Mouse (Mus musculus): ENCODE data around the gene Olfr1392. TPM values are rescaled to one million over a fixed set of nuclear protein-coding genes. Genes with fewer than 3 reads are reported as not detected.

Gene Olfr1392
- polyA plus RNA-seq, 1 experiment from 2014 or later, result not detected

DNA sequence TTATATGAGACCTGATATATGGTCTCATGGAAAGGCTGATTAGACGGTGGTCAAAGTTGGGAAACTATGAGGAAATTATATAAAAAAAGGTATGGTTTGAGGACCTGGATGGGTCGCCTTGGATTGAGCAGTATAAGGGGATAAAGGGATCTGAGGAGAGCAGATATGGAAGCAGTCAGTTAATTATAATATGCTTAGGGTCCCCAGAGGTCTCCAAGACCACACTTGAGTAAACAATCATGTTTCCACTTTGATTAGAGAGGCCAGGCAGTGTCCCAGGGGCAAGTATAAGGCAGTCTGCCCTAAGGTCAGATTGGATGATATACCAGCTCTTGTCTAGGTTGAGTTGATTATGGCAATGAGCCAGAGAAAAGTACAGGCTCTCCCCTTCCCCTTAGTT, 37.4 kb downstream of the Olfr1392 start, which contains the start of gene Olfr1391:
TSS of gene Olfr1391 (plus strand) at position 301 of the 400 bp plus-strand sequence.
- Histone ChIP-seq H3K9ac (replicated peaks; ENCODE audit: low read length) (no peak within 1 kb of the TSS), H3K27me3 (ENCODE audit: control insufficient read depth, insufficient read depth, low read length) (no peaks in the 10 kb centered on the region), H3K36me3 (ENCODE audit: control insufficient read depth, insufficient read depth, low read length) (no peaks in the 10 kb centered on the region), H3K4me3 (replicated peaks; ENCODE audit: low read depth, low read length) (no peak within 1 kb of the TSS), H3K4me1 (ENCODE audit: control insufficient read depth, insufficient read depth, low read length) (no peaks in the 10 kb centered on the region), H3K27ac (replicated peaks; ENCODE audit: low read depth, low read length) (no peak within 1 kb of the TSS), H3K9me3 (ENCODE audit: control insufficient read depth, low read length) (no peaks in the 10 kb centered on the region), H3K4me2 (ENCODE audit: low read length) (no peak within 1 kb of the TSS)
- DNase-seq (no peak), ATAC-seq (ENCODE audit: low FRiP score, low TSS enrichment) (no peak)
- 83% methylated on average over 2 of the region's 2 CpGs for WGBS

GRCm38 (mm10) chr11:49326726-49327125, 41.6 kb downstream of the Olfr1392 start:
- no peak overlapping the region for H3K4me3 ChIP-seq (replicated peaks; ENCODE audit: low read depth, low read length)
- no peak overlapping the region for H3K27ac ChIP-seq (replicated peaks; ENCODE audit: low read depth, low read length)
- H3K4me2 ChIP-seq (ENCODE audit: low read length), result no peak overlapping the region
- H3K9ac ChIP-seq (replicated peaks; ENCODE audit: low read length), result no peak overlapping the region
- H3K36me3 ChIP-seq (ENCODE audit: control insufficient read depth, insufficient read depth, low read length), result no peaks in the 10 kb centered on the region
- WGBS, result 86% methylated on average over 3 of the region's 3 CpGs
- H3K4me1 ChIP-seq (ENCODE audit: control insufficient read depth, insufficient read depth, low read length), result no peaks in the 10 kb centered on the region
- no peaks in the 10 kb centered on the region for H3K9me3 ChIP-seq (ENCODE audit: control insufficient read depth, low read length)
- H3K27me3 ChIP-seq (ENCODE audit: control insufficient read depth, insufficient read depth, low read length), result no peaks in the 10 kb centered on the region
- DNase-seq (no peak), ATAC-seq (ENCODE audit: low FRiP score, low TSS enrichment) (no peak)

- Histone ChIP-seq H3K27ac (replicated peaks; ENCODE audit: low read depth, low read length) (no peak overlapping the region), H3K9me3 (ENCODE audit: control insufficient read depth, low read length) (no peaks in the 10 kb centered on the region), H3K4me2 (ENCODE audit: low read length) (no peak overlapping the region), H3K4me3 (replicated peaks; ENCODE audit: low read depth, low read length) (no peak overlapping the region), H3K9ac (replicated peaks; ENCODE audit: low read length) (no peak overlapping the region), H3K27me3 (ENCODE audit: control insufficient read depth, insufficient read depth, low read length) (no peaks in the 10 kb centered on the region), H3K4me1 (ENCODE audit: control insufficient read depth, insufficient read depth, low read length) (no peaks in the 10 kb centered on the region), H3K36me3 (ENCODE audit: control insufficient read depth, insufficient read depth, low read length) (no peaks in the 10 kb centered on the region)
- 82% methylated on average over 1 of the region's 1 CpGs for WGBS
- DNase-seq, result no peak
- no peak for ATAC-seq (ENCODE audit: low FRiP score, low TSS enrichment)
These were observed 44.6 kb downstream of the Olfr1392 start for GRCm38 (mm10) chr11:49329686-49330085.

- Histone ChIP-seq H3K27ac (replicated peaks; ENCODE audit: low read depth, low read length) (no peak within 1 kb of the TSS), H3K4me2 (ENCODE audit: low read length) (no peak within 1 kb of the TSS), H3K9me3 (ENCODE audit: control insufficient read depth, low read length) (no peaks in the 10 kb centered on the region), H3K27me3 (ENCODE audit: control insufficient read depth, insufficient read depth, low read length) (no peaks in the 10 kb centered on the region), H3K4me1 (ENCODE audit: control insufficient read depth, insufficient read depth, low read length) (no peaks in the 10 kb centered on the region), H3K36me3 (ENCODE audit: control insufficient read depth, insufficient read depth, low read length) (no peaks in the 10 kb centered on the region), H3K9ac (replicated peaks; ENCODE audit: low read length) (no peak within 1 kb of the TSS), H3K4me3 (replicated peaks; ENCODE audit: low read depth, low read length) (no peak within 1 kb of the TSS)
- 85% methylated on average over 1 of the region's 1 CpGs for WGBS
- DNase-seq (no peak), ATAC-seq (ENCODE audit: low FRiP score, low TSS enrichment) (no peak)
These were observed 49.8 kb downstream of the Olfr1392 start, which contains the start of gene Olfr1390 for GRCm38 (mm10) chr11:49334888-49335287. Gene Olfr1390, plus strand, starts transcription at chr11:49335188.

- H3K9ac ChIP-seq (replicated peaks; ENCODE audit: low read length), result no peak overlapping the region
- no peaks in the 10 kb centered on the region for H3K27me3 ChIP-seq (ENCODE audit: control insufficient read depth, insufficient read depth, low read length)
- 73% methylated on average over 4 of the region's 4 CpGs for WGBS
- H3K4me3 ChIP-seq (replicated peaks; ENCODE audit: low read depth, low read length), result no peak overlapping the region
- H3K27ac ChIP-seq (replicated peaks; ENCODE audit: low read depth, low read length), result no peak overlapping the region
- no peaks in the 10 kb centered on the region for H3K4me1 ChIP-seq (ENCODE audit: control insufficient read depth, insufficient read depth, low read length)
- ATAC-seq (ENCODE audit: low FRiP score, low TSS enrichment) (no peak), DNase-seq (no peak)
- H3K36me3 ChIP-seq (ENCODE audit: control insufficient read depth, insufficient read depth, low read length), result no peaks in the 10 kb centered on the region
- H3K9me3 ChIP-seq (ENCODE audit: control insufficient read depth, low read length), result no peaks in the 10 kb centered on the region
- H3K4me2 ChIP-seq (ENCODE audit: low read length), result no peak overlapping the region
These were observed 52.2 kb downstream of the Olfr1392 start for GRCm38 (mm10) chr11:49337150-49337832.

Other genes starting within 250 kb of the Olfr1392 start
- gene 9930111J21Rik2, start 234.0 kb upstream of the Olfr1392 start, polyA plus RNA-seq (2014; fragmentation: Nextera tagmentation; extraction: Ambion mirVana), result 0.04 and 0.46 TPM in 2 replicates
- 0.76 TPM in 1 of 2 replicates, not detected in the other for gene Tgtp2, start 221.1 kb upstream of the Olfr1392 start, polyA plus RNA-seq (2014; fragmentation: Nextera tagmentation; extraction: Ambion mirVana)
- gene Ifi47, start 208.7 kb upstream of the Olfr1392 start, polyA plus RNA-seq (2014; fragmentation: Nextera tagmentation; extraction: Ambion mirVana), result 0.16 and 3.5 TPM in 2 replicates
- gene Olfr1396, start 170.4 kb upstream of the Olfr1392 start, polyA plus RNA-seq (2014; fragmentation: Nextera tagmentation; extraction: Ambion mirVana), result not detected in 2 replicates
- not detected in 2 replicates for gene Olfr1395, start 143.0 kb upstream of the Olfr1392 start, polyA plus RNA-seq (2014; fragmentation: Nextera tagmentation; extraction: Ambion mirVana)
- gene Olfr1394, start 130.9 kb upstream of the Olfr1392 start, polyA plus RNA-seq (2014; fragmentation: Nextera tagmentation; extraction: Ambion mirVana), result not detected in 2 replicates
- gene Btnl9, start 98.1 kb upstream of the Olfr1392 start, polyA plus RNA-seq (2014; fragmentation: Nextera tagmentation; extraction: Ambion mirVana), result not detected in 2 replicates
- 37.3 and 61.7 TPM in 2 replicates for gene Zfp62, start 82.0 kb upstream of the Olfr1392 start, polyA plus RNA-seq (2014; fragmentation: Nextera tagmentation; extraction: Ambion mirVana)
- 27.0 and 27.9 TPM in 2 replicates for gene Mgat1, start 41.1 kb upstream of the Olfr1392 start, polyA plus RNA-seq (2014; fragmentation: Nextera tagmentation; extraction: Ambion mirVana)
- 0.22 TPM in 1 of 2 replicates, not detected in the other for gene Olfr1393, start 7.0 kb upstream of the Olfr1392 start, polyA plus RNA-seq (2014; fragmentation: Nextera tagmentation; extraction: Ambion mirVana)
- gene Olfr10, start 19.5 kb downstream of the Olfr1392 start, polyA plus RNA-seq (2014; fragmentation: Nextera tagmentation; extraction: Ambion mirVana), result not detected in 2 replicates
- not detected in 2 replicates for gene Olfr1391, start 37.5 kb downstream of the Olfr1392 start, polyA plus RNA-seq (2014; fragmentation: Nextera tagmentation; extraction: Ambion mirVana)
- not detected in 2 replicates for gene Olfr1390, start 49.9 kb downstream of the Olfr1392 start, polyA plus RNA-seq (2014; fragmentation: Nextera tagmentation; extraction: Ambion mirVana)
- gene Olfr1389, start 137.8 kb downstream of the Olfr1392 start, polyA plus RNA-seq (2014; fragmentation: Nextera tagmentation; extraction: Ambion mirVana), result not detected in 2 replicates
- 0.09 TPM in 2 replicates for gene Olfr1388, start 151.3 kb downstream of the Olfr1392 start, polyA plus RNA-seq (2014; fragmentation: Nextera tagmentation; extraction: Ambion mirVana)
- gene Olfr1387, start 170.1 kb downstream of the Olfr1392 start, polyA plus RNA-seq (2014; fragmentation: Nextera tagmentation; extraction: Ambion mirVana), result not detected in 2 replicates
- gene Olfr1386, start 179.8 kb downstream of the Olfr1392 start, polyA plus RNA-seq (2014; fragmentation: Nextera tagmentation; extraction: Ambion mirVana), result not detected in 2 replicates
- not detected in 2 replicates for gene Olfr1385, start 203.8 kb downstream of the Olfr1392 start, polyA plus RNA-seq (2014; fragmentation: Nextera tagmentation; extraction: Ambion mirVana)
- not detected in 2 replicates for gene Olfr1384, start 221.4 kb downstream of the Olfr1392 start, polyA plus RNA-seq (2014; fragmentation: Nextera tagmentation; extraction: Ambion mirVana)
- not detected in 2 replicates for gene Olfr1383, start 234.4 kb downstream of the Olfr1392 start, polyA plus RNA-seq (2014; fragmentation: Nextera tagmentation; extraction: Ambion mirVana)
- gene Olfr1382, start 243.0 kb downstream of the Olfr1392 start, polyA plus RNA-seq (2014; fragmentation: Nextera tagmentation; extraction: Ambion mirVana), result not detected in 2 replicates